Mouse (Mus musculus) retina, embryonic 14.5 days (tissue): Measurements from ENCODE around the gene Gm15093.
"Not testable (repeated sequence)": the region's sequence is repeated elsewhere in the genome, so short reads cannot be mapped to it uniquely, and the experiment has no call there.

Source experiments
- DNase-seq: peaks from one replicate; pipeline ENCODE4 v3.0.0-alpha.2; 2015; ENCODE audit warnings: low spot score

The Gm15093 gene

GRCm38 (mm10) chrX:149272077-149272476, at the start of gene Gm15093:
Gene Gm15093 (plus strand): TSS chrX:149272377.
- DNase-seq = not testable (repeated sequence)
